8 mouse cellular contexts compared by ENCODE assay signal in the genomic region with DNA sequence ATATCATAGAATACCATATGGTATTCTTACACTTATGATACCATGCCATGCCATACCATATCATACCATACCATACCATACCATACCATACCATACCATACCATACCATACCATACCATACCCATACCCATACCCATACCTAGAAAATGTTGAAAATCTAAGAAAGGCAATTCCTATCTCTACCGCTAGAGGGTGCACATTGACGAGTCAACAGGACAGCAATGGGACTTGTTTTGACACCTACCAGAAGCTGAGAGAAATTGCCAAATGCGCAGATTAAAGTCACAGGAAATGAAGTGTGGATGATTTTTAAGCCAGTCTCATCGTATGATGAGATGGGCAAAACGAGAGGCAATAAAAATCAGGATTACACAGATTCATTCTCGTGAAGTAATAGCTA.
DNase-seq lines count a peak whose midpoint lies in the region.

No protein-coding gene starts in this region.

- peak; percentile 9 for DNase-seq in cerebellum, adult 9-10 months
- no peak for DNase-seq in cerebellum, adult 11-12 months
- peak; percentile 37 for DNase-seq in layer of hippocampus, adult 9-10 months (ENCODE audit: low spot score)
- DNase-seq in layer of hippocampus, adult 8-10 months (ENCODE audit: low spot score in 2 of 2), result no peak
- peak; percentile 6 for DNase-seq in MN1 (ENCODE audit: low spot score)
- DNase-seq in hindlimb bud, embryonic 11.5 days (ENCODE audit: extremely low spot score, low read depth, low spot score), result peak; percentile 46
- no peak for DNase-seq in adrenal gland, postnatal 25 days
- no peak for DNase-seq in gastrocnemius, adult 8-10 months (ENCODE audit: low spot score in 2 of 2)

Comparison
In these comparisons a context has a peak if more than half of its experiments do, and no peak if none do; other contexts are left out.
1. DNase-seq: peak in cerebellum, adult 9-10 months (single experiment), layer of hippocampus, adult 9-10 months (single experiment), MN1 (single experiment) and hindlimb bud, embryonic 11.5 days (single experiment); none in cerebellum, adult 11-12 months (single experiment), layer of hippocampus, adult 8-10 months (0 of 2), adrenal gland, postnatal 25 days (single experiment) and gastrocnemius, adult 8-10 months (0 of 2).